Mouse (Mus musculus): ENCODE results near the gene Trmt112. TPM values are rescaled to one million over a fixed set of nuclear protein-coding genes. Genes with fewer than 3 reads are reported as not detected.

The Trmt112 gene
- total RNA-seq (2021): 10 to 100 TPM; 32.0 to 38.5 TPM
- polyA plus RNA-seq (2012; rRNA removed): 67.9 and 71.5 TPM in 2 replicates
- long read RNA-seq, transcript Trmt112-202 (4 exons, 985 nt): major isoform, 32 of 33 reads
- long read RNA-seq, partial matches to known transcripts: 0 of 33 reads
- long read RNA-seq, other reads (novel, unspliced or antisense): 0 of 33 reads

- peak within 1 kb of the TSS; percentile 99 for H3K27ac ChIP-seq
- WGBS: under 1% methylated on average over 65 of the region's 65 CpGs
- no peaks in the 10 kb centered on the region for H3K36me3 ChIP-seq (ENCODE audit: control insufficient read depth, insufficient read depth, low read length)
- H3K27me3 ChIP-seq (ENCODE audit: control insufficient read depth, insufficient read depth, low read length): no peaks in the 10 kb centered on the region
- peak within 1 kb of the TSS; percentile 66 for H3K9ac ChIP-seq (ENCODE audit: low read depth, low read length)
- intact Hi-C loops (cut with DNase I): loop anchor here (1.0 to 2.0 kb wide), 2 partner anchors 11 to 71 kb away; no protein-coding TSS in a partner anchor
- peaks cover 8% of the 10 kb centered on the region for H3K4me1 ChIP-seq (ENCODE audit: control insufficient read depth, insufficient read depth, low read length)
- peak within 1 kb of the TSS; percentile 84 for H3K4me3 ChIP-seq
- TF ChIP-seq POLR2A (IDR thresholded peaks at IDR 0.05; ENCODE audit: insufficient read depth, low read depth, low read length) (peak; percentile 89), EP300 (IDR thresholded peaks at IDR 0.05; ENCODE audit: insufficient read depth, low read depth, low read length) (peak; percentile 75; the same call in 1 of the 2 replicates), CTCF (IDR thresholded peaks at IDR 0.05) (peak; percentile 14; the same call in 1 of the 2 replicates)
- H3K79me2 ChIP-seq (replicated peaks; ENCODE audit: control insufficient read depth, insufficient read depth, low read length): no peaks in the 10 kb centered on the region; the same call in 1 of the 2 replicates
- DNase-seq: peak; percentile 90 to 94
Measured at GRCm38 (mm10) chr19:6909507-6910289, at the start of gene Trmt112, which contains the start of gene Prdx5. Gene Trmt112 (plus strand): TSS chr19:6909698. Gene Prdx5 (minus strand): TSS chr19:6910106.

- TF ChIP-seq POLR2A (IDR thresholded peaks at IDR 0.05; ENCODE audit: insufficient read depth, low read depth, low read length): no peak
- TF ChIP-seq EP300 (IDR thresholded peaks at IDR 0.05; ENCODE audit: insufficient read depth, low read depth, low read length): no peak
- no peak for TF ChIP-seq CTCF (IDR thresholded peaks at IDR 0.05)
- no peaks in the 10 kb centered on the region for H3K36me3 ChIP-seq (ENCODE audit: control insufficient read depth, insufficient read depth, low read length)
- no peaks in the 10 kb centered on the region for H3K27me3 ChIP-seq (ENCODE audit: control insufficient read depth, insufficient read depth, low read length)
- no peak overlapping the region for H3K4me3 ChIP-seq
- H3K79me2 ChIP-seq (replicated peaks; ENCODE audit: control insufficient read depth, insufficient read depth, low read length): no peaks in the 10 kb centered on the region
- intact Hi-C loops (cut with DNase I): no loop called here
- DNase-seq: no peak
- H3K27ac ChIP-seq: no peak overlapping the region
- 0 out of 2 replicates have a peak, but pooled peaks cover 2% of the 10 kb centered on the region for H3K4me1 ChIP-seq (ENCODE audit: control insufficient read depth, insufficient read depth, low read length)
- 84% methylated on average over 3 of the region's 3 CpGs for WGBS
- H3K9ac ChIP-seq (ENCODE audit: low read depth, low read length): no peak overlapping the region
Measured at GRCm38 (mm10) chr19:6859971-6860370, 49.5 kb upstream of the Trmt112 start.

- TF ChIP-seq CTCF (IDR thresholded peaks at IDR 0.05): no peak
- TF ChIP-seq POLR2A (IDR thresholded peaks at IDR 0.05; ENCODE audit: insufficient read depth, low read depth, low read length): no peak
- Histone ChIP-seq H3K36me3 (ENCODE audit: control insufficient read depth, insufficient read depth, low read length) (no peaks in the 10 kb centered on the region), H3K27ac (no peak overlapping the region), H3K27me3 (ENCODE audit: control insufficient read depth, insufficient read depth, low read length) (no peaks in the 10 kb centered on the region), H3K79me2 (replicated peaks; ENCODE audit: control insufficient read depth, insufficient read depth, low read length) (no peaks in the 10 kb centered on the region), H3K4me3 (no peak overlapping the region), H3K9ac (ENCODE audit: low read depth, low read length) (no peak overlapping the region), H3K4me1 (ENCODE audit: control insufficient read depth, insufficient read depth, low read length) (no peaks in the 10 kb centered on the region)
- DNase-seq: peak in 1 of 2 experiments; percentile 17
- 75% methylated on average over 6 of the region's 6 CpGs for WGBS
- intact Hi-C loops (cut with DNase I): no loop called here
Measured at GRCm38 (mm10) chr19:6860706-6861105, 48.8 kb upstream of the Trmt112 start.

DNA sequence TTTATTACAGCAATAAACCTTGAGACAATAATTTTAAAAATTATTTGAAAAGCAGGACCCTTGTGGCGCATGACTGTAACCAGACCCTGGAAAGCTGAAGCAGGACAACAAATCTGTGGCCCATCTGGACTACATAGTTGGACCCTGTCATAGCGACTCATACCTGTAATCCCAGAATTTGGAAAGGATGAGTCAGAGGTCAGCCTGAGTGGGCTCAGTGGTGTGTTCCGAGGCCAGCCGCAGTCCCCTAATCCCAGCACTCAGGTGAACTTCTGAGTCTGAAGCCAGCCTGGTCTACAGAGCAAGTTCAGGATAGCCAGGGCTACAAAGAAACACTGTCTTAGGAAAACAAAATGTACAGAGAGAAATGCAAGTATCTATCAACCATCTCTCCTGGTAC, 48.0 kb upstream of the Trmt112 start:
- H3K27ac ChIP-seq: no peak overlapping the region
- TF ChIP-seq CTCF (IDR thresholded peaks at IDR 0.05): no peak
- no peak for TF ChIP-seq EP300 (IDR thresholded peaks at IDR 0.05; ENCODE audit: insufficient read depth, low read depth, low read length)
- no peak for TF ChIP-seq POLR2A (IDR thresholded peaks at IDR 0.05; ENCODE audit: insufficient read depth, low read depth, low read length)
- DNase-seq: no peak
- no peaks in the 10 kb centered on the region for H3K4me1 ChIP-seq (ENCODE audit: control insufficient read depth, insufficient read depth, low read length)
- no peaks in the 10 kb centered on the region for H3K79me2 ChIP-seq (replicated peaks; ENCODE audit: control insufficient read depth, insufficient read depth, low read length)
- intact Hi-C loops (cut with DNase I): no loop called here
- WGBS: 94% methylated on average over 4 of the region's 4 CpGs
- no peaks in the 10 kb centered on the region for H3K27me3 ChIP-seq (ENCODE audit: control insufficient read depth, insufficient read depth, low read length)
- H3K4me3 ChIP-seq: no peak overlapping the region
- no peaks in the 10 kb centered on the region for H3K36me3 ChIP-seq (ENCODE audit: control insufficient read depth, insufficient read depth, low read length)
- no peak overlapping the region for H3K9ac ChIP-seq (ENCODE audit: low read depth, low read length)

DNA sequence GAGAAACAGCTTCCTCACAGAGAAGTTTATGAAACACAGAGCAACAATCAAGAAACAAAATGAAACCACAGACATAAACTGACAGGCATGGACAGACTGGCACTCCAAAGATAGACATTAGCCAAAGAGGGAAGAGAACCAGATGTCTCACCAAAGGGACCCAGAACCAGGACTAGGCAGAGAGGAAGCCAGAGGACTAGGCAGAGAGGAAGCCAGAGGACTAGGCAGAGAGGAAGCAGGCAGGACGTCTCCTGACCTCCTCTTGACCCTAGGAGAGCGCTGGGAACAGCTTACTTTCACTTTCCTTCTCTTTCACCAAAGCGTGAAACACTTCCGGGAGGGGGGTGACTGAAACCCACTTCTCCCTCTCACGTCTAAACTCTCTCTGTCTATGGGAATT, 40.1 kb upstream of the Trmt112 start:
- no peak for TF ChIP-seq CTCF (IDR thresholded peaks at IDR 0.05)
- TF ChIP-seq POLR2A (IDR thresholded peaks at IDR 0.05; ENCODE audit: insufficient read depth, low read depth, low read length): peak; percentile 52; the same call in 1 of the 2 replicates
- no peak for TF ChIP-seq EP300 (IDR thresholded peaks at IDR 0.05; ENCODE audit: insufficient read depth, low read depth, low read length)
- Histone ChIP-seq H3K9ac (ENCODE audit: low read depth, low read length) (peak overlapping the region; percentile 43), H3K27ac (peak overlapping the region; percentile 73), H3K36me3 (ENCODE audit: control insufficient read depth, insufficient read depth, low read length) (no peaks in the 10 kb centered on the region), H3K27me3 (ENCODE audit: control insufficient read depth, insufficient read depth, low read length) (no peaks in the 10 kb centered on the region), H3K4me3 (peak overlapping the region; percentile 46), H3K79me2 (replicated peaks; ENCODE audit: control insufficient read depth, insufficient read depth, low read length) (no peaks in the 10 kb centered on the region), H3K4me1 (ENCODE audit: control insufficient read depth, insufficient read depth, low read length) (peaks cover 6% of the 10 kb centered on the region)
- intact Hi-C loops (cut with DNase I): loop anchor here (5.0 kb wide), 1 partner anchor 382 kb away; no protein-coding TSS in a partner anchor
- peak; percentile 61 to 79 for DNase-seq
- WGBS: 3% methylated on average over 5 of the region's 5 CpGs

Measured in heart, adult 2 months (tissue).